Mouse (Mus musculus) stomach, postnatal 0 days (tissue): ENCODE measurements around the gene Nsmf. TPM values are rescaled to one million over a fixed set of nuclear protein-coding genes. Genes with fewer than 3 reads are reported as not detected.

Experiments
- ATAC-seq: fragments of 200-750 bp; cut with Nextera tagmentation; 2 replicates; pipeline ENCODE4 v1.8.0; 2017; ENCODE audit not compliant: low FRiP score, low TSS enrichment
- DNase-seq: peaks from one replicate; pipeline ENCODE4 v3.0.0-alpha.2; 2016; ENCODE audit warnings: low spot score
- H3K27ac ChIP-seq: fragments of 300-500 bp; sonication (generic); replicated peaks from 2 replicates; pipeline ENCODE4 v1.5.1; 2014; ENCODE audit warnings: mild to moderate bottlenecking, control low read depth
- H3K27me3 ChIP-seq: fragments of 300-500 bp; sonication (generic); 2 replicates; pipeline ENCODE4 v1.6.1; 2014; ENCODE audit warnings: low read length; ENCODE audit not compliant: control insufficient read depth, insufficient read depth
- H3K36me3 ChIP-seq: fragments of 300-500 bp; sonication (generic); 2 replicates; pipeline ENCODE4 v1.6.1; 2014; ENCODE audit warnings: low read length, mixed read lengths; ENCODE audit not compliant: control insufficient read depth, insufficient read depth
- H3K4me1 ChIP-seq: fragments of 300-500 bp; sonication (generic); replicated peaks from 2 replicates; pipeline ENCODE4 v1.6.1; 2014; ENCODE audit warnings: antibody characterized with exemption; ENCODE audit not compliant: control insufficient read depth, insufficient read depth
- H3K4me2 ChIP-seq: fragments of 300-500 bp; sonication (generic); replicated peaks from 2 replicates; pipeline ENCODE4 v1.6.1; 2014; ENCODE audit warnings: low read depth, mild to moderate bottlenecking, control low read depth, moderate library complexity
- H3K4me3 ChIP-seq: fragments of 300-500 bp; sonication (generic); 2 replicates; pipeline ENCODE4 v1.5.1; 2014; ENCODE audit warnings: low read depth, low read length, control low read depth
- H3K9ac ChIP-seq: fragments of 300-500 bp; sonication (generic); 2 replicates; pipeline ENCODE4 v1.6.1; 2014; ENCODE audit warnings: mild to moderate bottlenecking, low read length, control low read depth, mixed read lengths
- H3K9me3 ChIP-seq: fragments of 300-500 bp; sonication (generic); 2 replicates; pipeline ENCODE4 v1.6.1; 2016; ENCODE audit warnings: low read length; ENCODE audit not compliant: control insufficient read depth
- CTCF ChIP-seq: IDR thresholded peaks from 2 replicates; pipeline ENCODE4 v1.5.1; 2016; ENCODE audit warnings: antibody characterized with exemption, low read depth, mild to moderate bottlenecking, moderate library complexity
- EP300 ChIP-seq: optimal IDR thresholded peaks from 2 replicates; pipeline ENCODE3; 2016; ENCODE audit warnings: antibody characterized with exemption
- WGBS: fragments of 180-500 bp; shearing (Covaris S2); extraction: QIAGEN DNeasy Blood & Tissue Kit; methylation state at CpG from one replicate; pipeline ENCODE4 v1.1.7; 2014; 5-methylcytosine and 5-hydroxymethylcytosine counted together
- microRNA-seq: library from miRNA; unstranded; fragments of <30 nt; microRNA quantifications from one replicate; pipeline ENCODE4, GENCODE M21; 2016
- polyA plus RNA-seq: library from polyadenylated mRNA; unstranded; fragments of >200 nt; fragmentation: Nextera tagmentation; extraction: Ambion mirVana; gene quantifications from 2 replicates; pipeline ENCODE4 v1.2.1, GENCODE M21; 2015

The Nsmf gene
- polyA plus RNA-seq, 1 experiment from 2014 or later = 23.5 TPM

- no peaks in the 10 kb centered on the region for H3K27me3 ChIP-seq
- DNase-seq (no peak), ATAC-seq (no peak)
- H3K27ac ChIP-seq = no peak overlapping the region
- H3K4me3 ChIP-seq = no peak overlapping the region
- H3K4me2 ChIP-seq = no peak overlapping the region
- 81% methylated on average over 3 of the region's 3 CpGs for WGBS
- H3K9me3 ChIP-seq = no peaks in the 10 kb centered on the region
- no peaks in the 10 kb centered on the region for H3K4me1 ChIP-seq
- TF ChIP-seq EP300 (no peak), CTCF (no peak)
- H3K36me3 ChIP-seq = no peaks in the 10 kb centered on the region
- H3K9ac ChIP-seq = no peak overlapping the region
These were observed 45.5 kb downstream of the Nsmf start for GRCm38 (mm10) chr2:25099703-25100102.

GRCm38 (mm10) chr2:25104122-25104521 lies 50.0 kb downstream of the Nsmf start:
- Histone ChIP-seq H3K9ac (no peak overlapping the region), H3K27ac (no peak overlapping the region), H3K27me3 (no peaks in the 10 kb centered on the region), H3K4me2 (no peak overlapping the region), H3K4me3 (no peak overlapping the region), H3K36me3 (no peaks in the 10 kb centered on the region), H3K9me3 (no peaks in the 10 kb centered on the region), H3K4me1 (no peaks in the 10 kb centered on the region; the same call in 1 of the 2 replicates)
- DNase-seq (no peak), ATAC-seq (no peak)
- TF ChIP-seq EP300 = no peak
- TF ChIP-seq CTCF = no peak
- 87% methylated on average over 2 of the region's 2 CpGs for WGBS

- Histone ChIP-seq H3K9me3 (no peaks in the 10 kb centered on the region), H3K27ac (no peak overlapping the region; the same call in 1 of the 2 replicates), H3K27me3 (no peaks in the 10 kb centered on the region), H3K4me1 (no peaks in the 10 kb centered on the region; the same call in 1 of the 2 replicates), H3K4me2 (no peak overlapping the region), H3K36me3 (no peaks in the 10 kb centered on the region), H3K4me3 (no peak overlapping the region), H3K9ac (no peak overlapping the region)
- TF ChIP-seq CTCF = no peak
- TF ChIP-seq EP300 = no peak
- 47% methylated on average over 3 of the region's 3 CpGs for WGBS
- no peak for ATAC-seq
- no peak for DNase-seq
These were observed 51.9 kb downstream of the Nsmf start for GRCm38 (mm10) chr2:25106045-25106444.

- no peak for DNase-seq
- Histone ChIP-seq H3K4me2 (no peak overlapping the region), H3K27me3 (no peaks in the 10 kb centered on the region), H3K4me3 (no peak overlapping the region), H3K36me3 (no peaks in the 10 kb centered on the region), H3K4me1 (no peaks in the 10 kb centered on the region; the same call in 1 of the 2 replicates), H3K9me3 (no peaks in the 10 kb centered on the region), H3K27ac (no peak overlapping the region), H3K9ac (no peak overlapping the region)
- ATAC-seq = no peak
- TF ChIP-seq CTCF (no peak), EP300 (no peak)
These were observed 55.3 kb downstream of the Nsmf start for GRCm38 (mm10) chr2:25109487-25109886.

- H3K4me1 ChIP-seq = no peaks in the 10 kb centered on the region; the same call in 1 of the 2 replicates
- no peak overlapping the region for H3K4me2 ChIP-seq
- no peaks in the 10 kb centered on the region for H3K27me3 ChIP-seq
- H3K9me3 ChIP-seq = no peaks in the 10 kb centered on the region
- H3K27ac ChIP-seq = peak overlapping the region; percentile 56
- no peak for DNase-seq
- no peak overlapping the region for H3K9ac ChIP-seq
- no peak overlapping the region for H3K4me3 ChIP-seq
- no peak for ATAC-seq
- no peaks in the 10 kb centered on the region for H3K36me3 ChIP-seq
- TF ChIP-seq CTCF (no peak), EP300 (no peak)
These were observed 56.5 kb downstream of the Nsmf start for GRCm38 (mm10) chr2:25110505-25111183.

- peak overlapping the region; percentile 56 for H3K27ac ChIP-seq
- H3K4me3 ChIP-seq = no peak overlapping the region
- ATAC-seq = peak; percentile 68
- H3K4me2 ChIP-seq = no peak overlapping the region
- TF ChIP-seq EP300 (no peak), CTCF (no peak)
- H3K36me3 ChIP-seq = no peaks in the 10 kb centered on the region
- no peaks in the 10 kb centered on the region for H3K9me3 ChIP-seq
- no peaks in the 10 kb centered on the region; the same call in 1 of the 2 replicates for H3K4me1 ChIP-seq
- DNase-seq = no peak
- no peaks in the 10 kb centered on the region for H3K27me3 ChIP-seq
- H3K9ac ChIP-seq = no peak overlapping the region
- 56% methylated on average over 9 of the region's 9 CpGs for WGBS
These were observed 57.1 kb downstream of the Nsmf start for GRCm38 (mm10) chr2:25111184-25111791.

Small RNA genes lying within 50 kb of the gene (microRNA-seq; reads per million reads assigned to microRNA genes)
- gene Gm24328 = not detected
- gene Mir7664 = not detected

Other genes starting within 250 kb of the Nsmf start
- 23.1 and 27.5 TPM in 2 replicates for gene Ehmt1, start 134.7 kb upstream of the Nsmf start, polyA plus RNA-seq
- 94.7 and 105 TPM in 2 replicates for gene Arrdc1, start 119.1 kb upstream of the Nsmf start, polyA plus RNA-seq
- 7.1 and 7.8 TPM in 2 replicates for gene Zmynd19, start 104.6 kb upstream of the Nsmf start, polyA plus RNA-seq
- 12.1 TPM in 2 replicates for gene Dph7, start 92.0 kb upstream of the Nsmf start, polyA plus RNA-seq
- gene Mrpl41, start 79.3 kb upstream of the Nsmf start, polyA plus RNA-seq = 121 and 122 TPM in 2 replicates
- gene Pnpla7, start 78.3 kb upstream of the Nsmf start, polyA plus RNA-seq = 4.2 and 4.3 TPM in 2 replicates
- gene Entpd8, start 25.9 kb downstream of the Nsmf start, polyA plus RNA-seq = 3.3 TPM in 2 replicates
- gene Noxa1, start 40.8 kb downstream of the Nsmf start, polyA plus RNA-seq = 4.0 and 4.4 TPM in 2 replicates
- 25.3 and 25.6 TPM in 2 replicates for gene Nrarp, start 126.4 kb downstream of the Nsmf start, polyA plus RNA-seq
- 13.1 and 13.7 TPM in 2 replicates for gene Tor4a, start 142.5 kb downstream of the Nsmf start, polyA plus RNA-seq
- 58.6 and 59.1 TPM in 2 replicates for gene Nelfb, start 157.1 kb downstream of the Nsmf start, polyA plus RNA-seq
- not detected in 2 replicates for gene Stpg3, start 160.3 kb downstream of the Nsmf start, polyA plus RNA-seq
- gene Fam166a, start 164.4 kb downstream of the Nsmf start, polyA plus RNA-seq = 0.92 TPM in 1 of 2 replicates, not detected in the other
- gene Tubb4b, start 170.3 kb downstream of the Nsmf start, polyA plus RNA-seq = 475 and 486 TPM in 2 replicates
- gene Slc34a3, start 180.0 kb downstream of the Nsmf start, polyA plus RNA-seq = 0.10 and 0.12 TPM in 2 replicates
- gene Rnf224, start 182.4 kb downstream of the Nsmf start, polyA plus RNA-seq = 0.51 and 0.91 TPM in 2 replicates
- 26.8 and 31.7 TPM in 2 replicates for gene Rnf208, start 187.9 kb downstream of the Nsmf start, polyA plus RNA-seq
- 326 and 355 TPM in 2 replicates for gene Cysrt1, start 188.1 kb downstream of the Nsmf start, polyA plus RNA-seq
- 12.8 and 16.6 TPM in 2 replicates for gene AL732309.1, start 192.5 kb downstream of the Nsmf start, polyA plus RNA-seq
- gene Tmem203, start 201.1 kb downstream of the Nsmf start, polyA plus RNA-seq = 38.2 and 39.7 TPM in 2 replicates
- gene Tprn, start 208.3 kb downstream of the Nsmf start, polyA plus RNA-seq = 17.4 and 20.3 TPM in 2 replicates
- gene Ssna1, start 218.1 kb downstream of the Nsmf start, polyA plus RNA-seq = 149 and 162 TPM in 2 replicates
- 57.5 and 59.6 TPM in 2 replicates for gene Anapc2, start 218.1 kb downstream of the Nsmf start, polyA plus RNA-seq
- not detected in 2 replicates for gene Tmem210, start 233.8 kb downstream of the Nsmf start, polyA plus RNA-seq
- 34.9 and 42.1 TPM in 2 replicates for gene Lrrc26, start 235.6 kb downstream of the Nsmf start, polyA plus RNA-seq